Mouse (Mus musculus): ENCODE data around the gene Tnfrsf18. TPM values are rescaled to one million over a fixed set of nuclear protein-coding genes. Genes with fewer than 3 reads are reported as not detected.

Gene Tnfrsf18
- polyA plus RNA-seq (2017; shearing (Covaris generic)) = 100 to 1,000 TPM; 770 to 845 TPM

GRCm38 (mm10) chr4:156026013-156026412, at the start of gene Tnfrsf18:
TSS of gene Tnfrsf18 (plus strand) at chr4:156026164.
- no peak for ATAC-seq

GRCm38 (mm10) chr4:155981436-155982082, 44.4 kb upstream of the Tnfrsf18 start:
- ATAC-seq = no peak

- no peak for ATAC-seq
Observed at GRCm38 (mm10) chr4:155983788-155984187, 42.2 kb upstream of the Tnfrsf18 start.

GRCm38 (mm10) chr4:155991211-155991907, 34.6 kb upstream of the Tnfrsf18 start:
- no peak for ATAC-seq

GRCm38 (mm10) chr4:155991908-155992230, 34.1 kb upstream of the Tnfrsf18 start:
- ATAC-seq = peak; percentile 6

GRCm38 (mm10) chr4:155992241-155992905, 33.6 kb upstream of the Tnfrsf18 start, which contains the start of the genes B3galt6 and Sdf4:
TSS of gene B3galt6 (minus strand) at chr4:155992649.
TSS of gene Sdf4 (plus strand) at chr4:155992872.
- ATAC-seq = peak; percentile 76

GRCm38 (mm10) chr4:155992906-155993547, 32.9 kb upstream of the Tnfrsf18 start:
- peak; percentile 77 for ATAC-seq

GRCm38 (mm10) chr4:155993606-155994005, 32.4 kb upstream of the Tnfrsf18 start:
- no peak for ATAC-seq

- peak; percentile 84 for ATAC-seq
Observed at GRCm38 (mm10) chr4:156004109-156004508, 21.9 kb upstream of the Tnfrsf18 start.

- peak; percentile 26 for ATAC-seq
Observed at GRCm38 (mm10) chr4:156008369-156008768, 17.6 kb upstream of the Tnfrsf18 start.

- peak; percentile 87 for ATAC-seq
Observed at GRCm38 (mm10) chr4:156013637-156014036, 12.3 kb upstream of the Tnfrsf18 start, which contains the start of gene Tnfrsf4. TSS of gene Tnfrsf4 (plus strand) at chr4:156013843.

GRCm38 (mm10) chr4:156014436-156014835, 11.5 kb upstream of the Tnfrsf18 start:
- no peak for ATAC-seq

- ATAC-seq = no peak
Observed at GRCm38 (mm10) chr4:156019771-156020170, 6.2 kb upstream of the Tnfrsf18 start.

GRCm38 (mm10) chr4:156021381-156021780, 4.6 kb upstream of the Tnfrsf18 start:
- ATAC-seq = peak; percentile 43

- peak; percentile 79 for ATAC-seq
Observed at GRCm38 (mm10) chr4:156021942-156022419, 4.0 kb upstream of the Tnfrsf18 start.

GRCm38 (mm10) chr4:156023520-156023919, 2.4 kb upstream of the Tnfrsf18 start:
- no peak for ATAC-seq

GRCm38 (mm10) chr4:156024184-156024583, 1.8 kb upstream of the Tnfrsf18 start:
- no peak for ATAC-seq

GRCm38 (mm10) chr4:156028580-156028979, 2.6 kb downstream of the Tnfrsf18 start:
- ATAC-seq = no peak

GRCm38 (mm10) chr4:156030651-156031118, 4.7 kb downstream of the Tnfrsf18 start:
- peak; percentile 53 for ATAC-seq

GRCm38 (mm10) chr4:156031255-156031592, 5.3 kb downstream of the Tnfrsf18 start:
- no peak for ATAC-seq

GRCm38 (mm10) chr4:156031593-156032391, 5.8 kb downstream of the Tnfrsf18 start:
- ATAC-seq = peak; percentile 30

GRCm38 (mm10) chr4:156032856-156033255, 6.9 kb downstream of the Tnfrsf18 start:
- no peak for ATAC-seq

Data from activated CD4-positive, CD25-positive, alpha-beta regulatory T cell, adult 4 months (primary cell).